Mouse (Mus musculus) right cerebral cortex, postnatal 14 days (tissue): ENCODE data around the gene Terb2.

Experiments
- DNase-seq: peaks from one replicate; pipeline ENCODE4 v3.0.0; 2022

The Terb2 gene

DNA sequence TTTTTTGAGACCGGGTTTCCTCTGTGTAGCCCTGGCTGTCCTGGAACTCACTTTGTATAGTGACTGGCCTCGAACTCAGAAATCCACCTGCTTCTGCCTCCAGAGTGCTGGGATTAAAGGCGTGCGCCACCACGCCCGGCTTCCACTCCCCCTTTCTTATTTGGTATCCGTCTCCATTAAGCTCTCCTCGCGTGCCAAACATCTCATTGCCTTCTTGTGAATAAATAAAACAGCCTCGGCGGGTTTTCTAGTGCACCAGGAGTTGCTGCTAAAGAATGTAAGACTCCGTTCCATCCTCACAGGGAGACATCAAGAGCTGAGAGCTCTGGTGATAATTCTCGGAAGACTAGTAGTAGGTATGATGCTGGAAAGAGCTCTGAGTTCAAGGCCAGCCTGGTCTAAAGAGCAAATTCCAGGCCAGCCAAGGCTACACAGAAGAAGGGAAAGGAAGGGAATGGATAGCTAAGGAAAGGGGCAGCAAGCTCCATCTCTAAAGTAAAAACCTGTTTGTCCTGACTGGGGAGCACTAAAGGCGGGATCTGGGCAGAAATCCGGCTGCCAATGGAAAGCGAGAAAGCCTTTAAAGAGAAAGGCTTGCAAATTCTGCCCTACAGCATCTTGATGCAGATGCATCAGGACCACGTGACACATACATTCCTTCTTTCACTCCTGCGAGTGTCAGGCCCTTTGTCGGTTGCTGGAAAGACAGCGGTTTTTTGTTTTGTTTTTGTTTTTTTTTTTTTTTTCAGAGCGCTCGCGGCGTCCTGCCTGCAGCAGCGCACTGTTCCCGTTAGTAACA lies 47.9 kb downstream of the Terb2 start:
- DNase-seq, result peak; percentile 13

DNA sequence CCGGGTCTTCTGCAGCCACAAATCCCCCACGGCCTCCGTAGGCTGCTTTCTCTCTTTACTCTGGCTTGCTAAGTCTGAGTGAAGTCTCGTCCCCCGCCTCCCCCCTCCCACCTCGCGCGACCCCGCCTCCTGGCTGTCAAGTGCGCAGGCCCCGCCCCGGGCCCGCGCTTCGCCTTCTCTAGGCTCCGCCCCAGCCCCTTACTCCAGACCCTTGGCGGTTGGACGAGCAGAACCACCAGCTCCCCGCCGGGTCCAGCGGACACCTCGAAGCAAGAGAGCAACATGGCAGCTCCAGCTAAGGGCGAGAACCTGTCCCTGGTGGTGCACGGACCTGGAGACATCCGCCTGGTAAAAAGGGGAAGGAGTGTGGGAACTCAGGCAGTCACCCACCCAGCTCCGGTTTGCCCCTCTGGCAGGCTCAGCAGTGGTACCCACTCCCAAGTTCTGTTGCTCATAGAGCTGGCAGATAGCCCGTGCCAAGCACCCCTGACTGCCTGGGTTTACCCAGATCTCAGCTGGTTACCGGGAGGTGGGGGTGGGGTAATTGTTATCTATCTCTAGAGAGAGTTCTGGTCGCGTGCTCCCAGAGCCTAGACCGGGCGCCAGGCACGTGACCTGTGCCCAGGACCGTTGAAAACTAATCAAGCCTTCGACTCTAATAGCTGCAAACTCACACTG lies 48.7 kb downstream of the Terb2 start, which contains the start of gene Sord:
Sord (plus strand) TSS at position 139 of the 678 bp plus-strand sequence.
- DNase-seq, result peak; percentile 71

DNA sequence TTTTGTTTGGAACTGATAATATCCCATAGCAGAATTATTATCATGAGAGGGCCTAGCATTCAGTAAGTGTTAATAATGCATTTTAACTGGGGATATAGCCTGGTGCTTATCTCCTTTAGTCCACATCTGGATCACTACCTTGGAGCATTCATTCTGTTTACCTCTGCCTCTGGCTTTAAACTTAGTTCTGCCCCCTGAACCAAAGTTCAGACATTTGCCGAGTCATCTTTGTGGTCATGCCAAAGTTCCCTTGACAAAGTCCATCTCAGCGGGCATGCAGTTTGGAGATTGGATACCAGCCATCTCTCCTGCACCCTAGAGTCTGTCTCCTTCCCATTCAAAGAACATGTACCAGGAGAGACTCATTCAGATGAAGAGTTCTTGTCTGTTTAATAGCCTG lies 49.4 kb downstream of the Terb2 start:
- no peak for DNase-seq

DNA sequence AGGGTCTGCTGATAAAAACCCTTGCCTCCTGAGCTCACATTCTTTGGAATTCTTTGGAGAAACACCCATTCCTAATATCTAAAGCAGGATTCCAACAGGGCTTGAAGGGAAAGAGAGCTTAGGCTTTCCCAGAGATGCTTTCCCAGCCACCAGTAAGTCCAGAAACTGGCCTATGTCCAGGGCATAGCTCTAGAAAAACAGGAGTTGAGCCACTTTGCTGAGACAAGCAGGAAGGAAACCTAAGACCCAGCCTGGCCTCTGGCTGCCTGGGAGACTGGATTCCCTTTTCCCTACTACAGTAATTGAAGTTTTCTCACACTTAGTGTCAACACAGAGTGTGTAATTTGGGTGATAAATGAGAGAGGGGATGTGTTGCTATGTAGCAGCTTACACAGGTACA lies 50.2 kb downstream of the Terb2 start:
- no peak for DNase-seq

- no peak for DNase-seq
These were observed 51.9 kb downstream of the Terb2 start for GRCm38 (mm10) chr2:122237891-122238470.

DNA sequence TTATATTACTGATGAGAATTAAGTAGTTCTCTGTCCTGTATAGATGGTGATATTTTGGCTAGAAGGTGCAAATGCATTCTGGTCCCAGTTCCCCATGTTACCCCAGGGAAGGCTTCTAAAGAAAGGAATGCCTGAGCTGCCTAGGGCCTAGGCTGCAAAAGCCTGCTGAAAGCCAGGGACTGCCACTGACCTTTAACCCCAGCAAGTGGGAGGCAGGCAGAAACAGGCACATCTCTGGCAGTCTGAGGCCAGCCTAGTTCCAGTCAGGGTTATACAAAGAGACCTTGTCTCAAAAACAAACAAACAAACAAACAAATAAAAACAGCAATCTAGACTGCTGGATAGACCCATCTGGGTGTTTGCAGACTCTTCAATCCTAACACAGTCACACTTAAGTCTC lies 54.7 kb downstream of the Terb2 start:
- DNase-seq, result no peak

GRCm38 (mm10) chr2:122241226-122241625 lies 55.2 kb downstream of the Terb2 start:
- no peak for DNase-seq

GRCm38 (mm10) chr2:122241935-122242334 lies 55.9 kb downstream of the Terb2 start:
- DNase-seq, result no peak

- DNase-seq, result peak; percentile 56
These were observed 57.6 kb downstream of the Terb2 start for GRCm38 (mm10) chr2:122243671-122244131.

DNA sequence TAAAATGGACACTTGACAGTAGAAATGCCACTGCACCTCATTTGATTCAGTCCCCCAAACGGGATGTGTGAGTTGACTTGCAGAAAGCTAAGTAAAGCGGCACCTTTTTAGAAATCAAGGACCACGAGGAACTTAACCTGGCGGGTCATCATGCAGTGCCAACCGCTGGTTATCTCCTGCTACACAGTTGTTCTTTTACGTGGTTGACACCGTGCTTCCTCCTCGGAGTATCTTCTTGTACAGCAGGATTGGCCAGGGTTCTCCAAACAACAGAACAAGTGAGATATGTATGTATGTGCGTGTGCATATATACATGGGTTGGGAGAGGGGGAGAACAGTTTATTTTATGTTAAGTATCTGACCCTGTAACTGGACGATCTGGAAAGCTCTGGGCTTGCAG lies 61.7 kb downstream of the Terb2 start:
- DNase-seq, result no peak

DNA sequence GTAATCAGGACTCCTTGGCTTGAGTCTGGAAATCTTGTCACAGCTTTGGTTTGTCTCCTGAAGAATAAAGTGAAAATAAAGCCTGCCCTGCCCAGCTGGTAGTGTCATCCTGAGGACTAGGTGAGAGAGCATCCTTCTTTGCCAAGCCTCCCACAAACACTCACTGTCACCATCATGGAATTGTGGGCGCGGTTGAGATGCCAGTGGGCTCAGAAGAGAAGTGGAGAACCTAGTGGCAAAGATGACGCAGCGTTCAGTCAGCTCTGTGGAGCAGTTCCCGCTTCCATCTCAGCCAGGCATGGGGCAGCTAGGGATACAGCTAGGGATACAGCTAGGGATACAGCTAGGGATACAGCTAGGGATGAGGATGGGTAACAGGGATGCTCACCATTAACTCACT lies 69.9 kb downstream of the Terb2 start:
- DNase-seq, result peak; percentile 13
